Mouse (Mus musculus): ENCODE results near the gene Gm9970. TPM values are rescaled to one million over a fixed set of nuclear protein-coding genes. Genes with fewer than 3 reads are reported as not detected.
"Not testable (repeated sequence)": the region's sequence is repeated elsewhere in the genome, so short reads cannot be mapped to it uniquely, and the experiment has no call there.

Gene Gm9970
- total RNA-seq, 2 experiments from 2014 or later: 0.25 TPM; not detected in 1

DNA sequence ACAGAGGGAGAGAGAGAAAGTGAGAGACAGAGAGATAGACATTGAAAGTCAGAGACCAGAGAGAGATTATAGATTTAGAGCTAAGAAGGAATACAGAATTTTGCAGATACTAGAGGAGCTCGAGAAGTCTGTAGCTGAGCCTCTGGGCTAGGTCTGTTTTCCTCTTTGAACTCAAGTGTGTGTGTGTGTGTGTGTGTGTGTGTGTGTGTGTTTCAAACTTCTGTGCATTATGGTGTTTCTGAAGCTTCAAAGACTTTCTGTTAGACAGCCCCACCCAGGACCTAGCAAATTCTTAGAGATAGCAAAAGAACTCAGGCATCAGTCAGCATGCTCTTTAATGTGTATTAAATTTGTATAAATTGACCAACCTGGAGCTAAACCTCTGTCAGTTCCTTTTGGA lies 14.4 kb downstream of the Gm9970 start:
- no peak for ATAC-seq (replicated peaks; ENCODE audit: poor library complexity)

GRCm38 (mm10) chr5:31222696-31223095 lies 18.3 kb downstream of the Gm9970 start:
- ATAC-seq (replicated peaks; ENCODE audit: poor library complexity): no peak

- ATAC-seq (replicated peaks; ENCODE audit: poor library complexity): peak; percentile 40
These were observed 19.6 kb downstream of the Gm9970 start for GRCm38 (mm10) chr5:31221304-31221945.

GRCm38 (mm10) chr5:31220448-31221303 lies 20.4 kb downstream of the Gm9970 start, which contains the start of gene Ppm1g:
Gene Ppm1g (minus strand): TSS chr5:31220687.
- peak; percentile 89 for ATAC-seq (replicated peaks; ENCODE audit: poor library complexity)

- peak; percentile 7; the same call in 1 of the 2 replicates for ATAC-seq (replicated peaks; ENCODE audit: poor library complexity)
These were observed 21.1 kb downstream of the Gm9970 start for GRCm38 (mm10) chr5:31219911-31220447.

- ATAC-seq (replicated peaks; ENCODE audit: poor library complexity): no peak
These were observed 21.6 kb downstream of the Gm9970 start for GRCm38 (mm10) chr5:31219474-31219873.

- peak; percentile 24; the same call in 1 of the 2 replicates for ATAC-seq (replicated peaks; ENCODE audit: poor library complexity)
These were observed 22.0 kb downstream of the Gm9970 start for GRCm38 (mm10) chr5:31219070-31219469.

- peak; percentile 40 for ATAC-seq (replicated peaks; ENCODE audit: poor library complexity)
These were observed 22.7 kb downstream of the Gm9970 start for GRCm38 (mm10) chr5:31218294-31218693.

- not testable (repeated sequence) for ATAC-seq (replicated peaks; ENCODE audit: poor library complexity)
These were observed 24.5 kb downstream of the Gm9970 start for GRCm38 (mm10) chr5:31216554-31216953.

GRCm38 (mm10) chr5:31204421-31204820 lies 36.6 kb downstream of the Gm9970 start:
- ATAC-seq (replicated peaks; ENCODE audit: poor library complexity): no peak

- no peak for ATAC-seq (replicated peaks; ENCODE audit: poor library complexity)
These were observed 37.2 kb downstream of the Gm9970 start for GRCm38 (mm10) chr5:31203866-31204265.

GRCm38 (mm10) chr5:31202933-31203332 lies 38.1 kb downstream of the Gm9970 start:
- ATAC-seq (replicated peaks; ENCODE audit: poor library complexity): no peak

DNA sequence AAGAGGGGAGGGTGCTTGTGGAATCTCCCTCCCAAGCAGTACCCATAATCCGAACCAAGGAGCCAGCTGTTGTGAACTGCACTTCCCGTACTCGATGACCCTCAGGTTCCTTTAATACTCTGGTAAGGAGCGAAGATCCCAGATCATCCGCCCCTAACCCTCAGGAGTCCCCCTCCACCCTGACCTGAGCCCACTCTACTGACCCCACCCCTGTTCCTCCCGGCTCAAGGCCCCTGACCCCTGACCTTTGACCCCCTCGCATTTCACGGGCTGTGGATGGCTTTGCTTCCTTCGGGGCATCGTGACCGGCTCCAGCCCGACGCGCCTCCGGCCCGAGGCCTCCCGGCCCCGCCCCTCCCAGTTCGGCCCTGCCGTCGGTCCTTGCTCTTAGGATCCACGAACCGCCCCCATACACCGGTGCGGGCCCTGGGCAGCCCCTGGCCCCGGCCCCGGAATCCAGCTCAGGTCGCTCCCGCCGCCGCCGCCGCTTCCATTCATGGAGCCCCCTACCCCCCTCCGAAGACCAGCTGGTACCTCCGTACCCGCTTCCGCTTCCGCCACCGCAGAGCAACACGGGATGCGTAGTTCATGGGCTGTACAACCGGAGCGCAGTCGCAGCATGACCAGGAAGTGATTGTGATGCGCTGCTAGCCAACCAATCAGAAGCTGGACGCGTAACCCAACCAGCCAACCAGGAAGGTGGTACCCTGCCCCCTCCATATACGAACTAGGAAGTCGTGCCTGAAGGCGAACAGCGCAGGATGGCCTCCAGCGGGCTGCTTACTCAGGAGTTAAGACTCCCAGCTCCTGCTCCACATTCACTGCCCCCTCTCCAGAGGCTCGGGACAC lies 39.1 kb downstream of the Gm9970 start, which contains the start of gene Zfp513:
Zfp513 (minus strand) TSS at position 562 of the 849 bp plus-strand sequence.
- ATAC-seq (replicated peaks; ENCODE audit: poor library complexity): peak; percentile 96

DNA sequence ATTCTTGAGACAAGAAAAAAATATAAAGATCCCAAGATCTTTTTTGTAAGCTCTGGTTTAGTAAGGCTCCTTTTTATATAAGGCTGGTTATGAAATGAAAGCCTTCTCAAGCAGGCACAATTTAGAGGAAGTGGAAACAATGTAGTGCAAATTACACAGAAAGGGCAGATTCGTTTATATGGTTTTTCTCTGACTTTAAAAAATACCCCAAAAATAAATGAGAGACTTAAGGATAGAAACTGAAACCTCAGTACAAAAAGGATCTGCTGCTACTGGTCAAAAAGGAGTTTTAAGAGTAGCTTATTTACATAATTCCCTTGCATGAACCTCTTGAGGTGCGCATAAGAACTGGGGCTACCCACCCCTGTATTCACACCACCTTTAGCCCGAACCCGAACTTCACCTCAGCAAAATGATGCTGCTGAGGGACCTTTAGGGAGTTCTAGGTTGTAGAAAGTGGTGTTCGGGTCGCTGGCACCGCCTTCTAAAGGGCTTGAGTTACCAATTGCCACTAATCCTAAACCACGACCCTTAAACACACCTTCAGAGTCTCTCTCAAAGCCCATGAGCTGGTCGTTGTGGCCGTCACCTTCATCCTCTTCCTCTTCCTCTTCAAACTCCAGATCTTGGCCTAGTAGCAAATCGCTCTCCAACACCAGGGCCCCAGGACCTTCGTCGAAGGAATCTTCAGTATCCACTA lies 39.8 kb downstream of the Gm9970 start:
- ATAC-seq (replicated peaks; ENCODE audit: poor library complexity): no peak

- ATAC-seq (replicated peaks; ENCODE audit: poor library complexity): no peak
These were observed 40.7 kb downstream of the Gm9970 start for GRCm38 (mm10) chr5:31200327-31200768.

- no peak for ATAC-seq (replicated peaks; ENCODE audit: poor library complexity)
These were observed 41.1 kb downstream of the Gm9970 start for GRCm38 (mm10) chr5:31199893-31200292.

GRCm38 (mm10) chr5:31199321-31199892 lies 41.6 kb downstream of the Gm9970 start:
- ATAC-seq (replicated peaks; ENCODE audit: poor library complexity): no peak

DNA sequence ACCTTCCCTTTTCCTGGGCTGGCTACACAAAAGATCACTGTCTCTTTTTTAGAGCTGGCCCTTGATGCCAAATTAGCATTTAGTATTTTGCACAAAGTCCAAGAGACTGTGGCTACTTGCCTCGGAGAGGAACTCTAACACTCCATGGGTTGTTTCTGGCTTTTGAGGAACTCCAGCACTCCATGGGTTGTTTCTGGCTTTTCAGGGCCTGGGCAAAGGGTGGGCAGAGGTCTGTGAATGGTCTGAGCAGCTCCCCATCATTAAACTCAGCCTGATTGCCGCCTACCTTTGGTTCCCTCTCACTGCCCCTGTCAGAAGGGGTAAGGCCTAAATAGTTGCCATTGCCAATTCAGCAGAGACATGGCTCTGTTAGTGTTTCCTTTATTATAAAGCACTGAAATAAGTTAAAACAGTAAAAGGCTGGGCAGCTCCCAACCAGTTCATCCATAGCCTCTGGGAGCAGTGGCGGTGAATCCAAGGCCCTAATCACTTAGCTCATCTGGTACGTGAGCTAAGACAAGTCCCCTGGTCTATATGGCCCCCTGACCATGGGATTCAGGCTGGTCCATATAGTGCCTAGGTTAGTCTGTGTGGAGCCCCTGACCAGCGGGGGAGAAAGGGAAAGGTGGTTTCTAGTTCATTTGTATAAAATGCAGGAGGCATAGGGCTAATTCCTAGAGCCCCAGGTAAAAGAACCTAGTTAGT lies 42.3 kb downstream of the Gm9970 start:
- ATAC-seq (replicated peaks; ENCODE audit: poor library complexity): no peak

DNA sequence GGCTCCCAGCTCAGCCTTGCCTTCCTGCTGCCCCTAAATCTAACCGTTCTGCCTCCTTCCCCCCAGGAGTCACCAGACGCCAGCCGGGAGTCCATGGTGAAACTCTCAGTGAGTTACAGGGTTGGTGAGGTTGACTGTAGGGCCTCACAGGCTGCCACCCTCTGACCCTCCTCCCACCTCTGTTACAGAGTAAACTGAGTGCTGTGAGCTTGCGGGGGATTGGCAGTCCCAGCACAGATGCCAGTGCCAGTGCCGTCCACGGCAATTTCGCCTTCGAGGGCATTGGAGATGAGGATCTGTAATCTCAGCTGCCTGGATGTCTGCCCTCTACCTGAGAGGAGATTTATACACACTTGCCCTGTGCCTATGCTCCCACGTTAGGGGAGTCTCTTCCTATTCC lies 42.9 kb downstream of the Gm9970 start:
- ATAC-seq (replicated peaks; ENCODE audit: poor library complexity): no peak

All from megakaryocyte progenitor cell, adult 5-6 weeks (primary cell).